Mouse (Mus musculus) yolk sac, embryonic 10.5 days (tissue): ENCODE measurements around the gene Slc28a3.

Source experiments
- DNase-seq: peaks from one replicate; pipeline ENCODE4 v3.0.0-alpha.2; 2017; ENCODE audit warnings: low spot score

Slc28a3 gene

DNA sequence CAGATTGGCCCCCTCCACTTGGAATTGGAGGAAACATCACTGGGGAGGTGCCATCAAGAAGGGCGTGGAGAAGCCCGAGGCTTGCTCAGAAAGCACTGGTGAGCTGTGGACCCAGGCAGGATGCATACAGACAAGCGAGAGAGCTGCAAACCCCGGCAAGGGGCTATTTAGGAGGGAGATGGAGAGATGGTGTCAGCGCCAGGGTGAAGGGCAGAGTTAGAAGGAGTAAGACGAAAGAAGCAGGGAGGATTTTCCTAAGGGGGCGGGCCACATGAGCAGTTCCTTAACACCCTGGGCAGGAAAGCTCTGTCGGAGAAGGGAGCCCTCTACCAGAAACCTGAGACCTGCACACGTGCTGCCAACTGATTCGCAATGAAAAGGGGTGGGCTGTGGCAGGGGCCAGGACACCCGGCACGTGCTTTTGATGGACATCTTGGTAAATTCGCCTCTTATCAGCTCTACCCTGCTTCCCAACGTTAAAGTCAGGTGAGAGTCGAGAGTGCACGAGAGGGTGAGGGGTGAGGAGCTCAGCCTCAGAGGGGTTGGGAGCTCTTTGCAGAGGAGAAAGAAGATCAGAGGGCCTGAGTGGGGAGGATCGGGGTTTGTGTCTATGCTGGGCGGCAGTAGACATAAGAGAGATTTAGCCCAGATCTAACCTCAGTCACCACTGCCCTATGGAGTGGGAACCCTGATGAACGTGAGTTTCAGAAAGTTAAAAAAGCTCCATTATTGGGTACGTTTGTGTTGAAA is 87.5 kb downstream of the Slc28a3 start:
- no peak for DNase-seq

DNA sequence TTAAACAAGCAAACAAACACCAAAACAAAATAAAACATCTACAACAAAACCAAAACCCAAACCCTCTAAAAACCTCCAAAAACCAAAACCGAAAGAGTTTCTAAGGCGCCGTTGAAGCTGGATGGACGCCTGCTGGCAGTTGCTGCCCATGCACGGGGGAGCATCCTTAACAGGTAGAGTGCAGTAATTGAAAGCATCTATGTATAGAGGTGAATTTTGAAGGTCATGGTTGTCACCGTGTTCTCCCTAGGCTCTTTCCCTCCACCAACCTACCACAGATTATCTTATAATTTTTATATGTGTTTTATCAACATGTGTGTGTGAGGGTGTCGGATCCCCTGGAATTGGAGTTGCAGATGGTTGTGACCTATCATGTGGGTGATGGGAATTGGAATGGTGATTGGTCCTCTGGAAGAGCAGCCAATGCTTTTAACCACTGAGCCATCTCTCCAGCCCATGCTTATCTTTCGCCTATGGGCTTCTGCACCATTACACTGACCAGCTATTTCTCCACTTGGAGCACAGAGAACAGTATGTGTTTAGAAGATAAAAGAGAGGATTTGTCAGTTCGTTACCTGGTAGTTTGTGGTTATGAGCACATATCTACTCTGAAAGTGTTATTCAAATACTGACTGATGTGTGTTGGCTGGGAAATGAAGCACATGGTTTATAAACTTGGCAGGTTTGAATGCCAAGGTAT is 89.2 kb downstream of the Slc28a3 start:
- DNase-seq, result no peak

DNA sequence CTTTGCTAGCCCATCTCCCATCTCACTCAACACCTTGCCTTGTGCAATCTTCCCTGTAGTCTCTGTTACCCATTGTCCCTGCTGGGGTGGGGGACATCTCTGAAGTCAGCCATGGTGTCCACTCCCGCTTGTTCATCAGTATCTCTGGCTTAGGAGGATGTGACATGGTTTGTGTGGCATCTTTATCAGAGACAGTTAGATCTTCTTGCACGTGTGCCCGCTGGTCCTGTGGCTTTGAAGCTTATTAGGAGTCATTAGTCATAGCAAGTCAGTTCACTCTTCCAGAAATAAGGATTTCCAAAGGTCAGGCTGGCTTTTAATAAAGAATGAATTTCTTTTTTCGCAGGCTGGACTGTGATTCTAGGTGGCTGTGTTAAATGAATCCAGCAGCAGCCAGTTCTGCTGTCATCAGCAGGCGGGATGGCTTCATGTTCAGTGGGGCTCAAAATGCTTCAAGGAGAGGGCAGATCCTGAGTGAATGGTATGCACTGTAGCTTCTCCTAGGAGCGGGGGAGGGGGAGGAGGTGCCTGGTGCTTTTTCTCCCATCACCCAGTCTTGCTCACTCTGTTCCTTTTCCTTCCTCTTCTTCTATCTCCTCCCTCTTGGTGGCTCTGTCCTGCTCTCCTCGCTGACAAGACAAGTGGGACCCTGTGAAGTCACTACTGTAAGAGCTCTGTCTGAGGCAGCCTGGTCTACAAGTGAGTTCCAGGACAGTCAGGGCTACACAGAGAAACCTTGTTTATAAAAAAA is 89.9 kb downstream of the Slc28a3 start:
- DNase-seq, result no peak

DNA sequence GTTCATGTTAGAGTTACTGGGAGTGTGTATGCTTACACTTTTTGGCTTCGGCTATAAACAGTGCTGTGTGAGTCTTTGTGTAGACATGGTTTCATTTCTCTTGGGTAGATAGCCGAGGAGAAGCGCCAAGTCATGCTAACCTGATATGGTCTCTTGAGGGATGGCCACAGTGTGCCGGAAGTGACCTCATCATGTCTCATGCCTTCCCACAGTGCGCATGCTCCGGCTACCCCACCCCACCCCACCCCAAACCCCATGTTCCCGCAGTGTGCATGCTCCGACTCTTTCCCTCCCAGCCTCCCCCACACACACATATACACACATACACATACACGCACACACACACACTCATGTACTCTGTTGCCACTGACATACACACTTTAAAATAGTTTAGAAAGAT is 90.6 kb downstream of the Slc28a3 start:
- DNase-seq, result no peak

DNA sequence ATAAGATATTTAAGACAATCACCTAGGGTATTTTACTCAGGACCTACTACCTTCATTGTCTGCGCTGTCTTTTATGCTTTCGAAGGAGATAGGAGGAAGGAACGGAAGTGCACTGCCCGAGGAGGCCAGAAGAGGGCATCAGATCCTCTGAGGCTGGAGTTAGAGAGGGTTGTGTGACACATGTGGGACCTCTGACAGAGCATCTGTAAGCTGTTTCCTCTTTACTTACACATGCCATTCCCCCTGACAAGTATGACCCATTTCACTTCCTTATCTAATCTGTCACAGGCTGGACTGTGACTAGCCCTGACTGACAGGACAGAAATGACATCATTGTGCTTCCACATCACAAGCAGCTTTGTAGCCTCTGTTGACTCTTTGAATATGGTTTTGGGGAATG is 94.4 kb downstream of the Slc28a3 start:
- DNase-seq, result no peak

DNA sequence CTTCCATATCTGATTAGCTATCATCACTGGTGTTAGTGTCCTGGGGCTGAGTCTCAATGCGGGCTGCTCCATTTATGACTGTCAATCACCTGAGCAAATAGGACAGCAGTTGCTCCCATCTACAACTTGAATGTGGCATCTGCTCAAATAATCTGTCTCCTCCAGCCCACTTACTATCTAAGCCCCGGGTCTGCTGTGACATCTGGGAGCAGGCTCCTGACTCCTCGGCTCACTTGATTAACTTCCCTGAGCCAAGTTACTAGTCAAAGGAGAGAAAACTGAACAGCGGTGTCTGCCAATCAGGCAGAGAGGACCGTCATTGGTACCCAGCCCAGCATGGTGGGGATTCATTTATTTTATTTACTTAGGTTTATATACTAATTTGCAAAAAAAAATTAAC is 95.0 kb downstream of the Slc28a3 start:
- DNase-seq, result no peak

DNA sequence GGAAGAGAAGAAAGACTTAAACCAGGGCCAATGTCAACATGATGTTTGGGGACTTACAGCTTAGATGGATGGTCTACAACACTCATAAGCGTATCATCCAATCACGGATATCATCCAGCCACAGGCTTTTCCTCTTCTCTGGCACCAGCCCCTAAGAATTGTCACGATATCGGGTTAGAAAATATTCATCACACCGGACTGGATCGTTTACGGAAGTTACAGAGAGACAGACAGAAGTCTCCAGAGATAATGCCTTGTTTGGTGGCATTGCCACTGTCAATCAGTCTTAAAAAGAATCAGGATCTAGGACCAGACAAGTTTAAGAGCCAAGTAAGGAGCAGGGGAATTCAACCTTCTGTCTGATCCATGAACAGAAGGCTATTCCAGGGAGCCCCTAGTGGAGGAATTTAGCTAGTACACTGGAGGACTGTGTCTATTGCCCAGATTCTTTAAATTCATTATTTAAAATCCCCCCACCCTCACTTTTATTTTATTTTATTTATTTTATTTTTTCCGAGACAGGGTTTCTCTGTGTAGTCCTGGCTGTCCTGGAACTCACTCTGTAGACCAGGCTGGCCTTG is 96.4 kb downstream of the Slc28a3 start:
- no peak for DNase-seq

DNA sequence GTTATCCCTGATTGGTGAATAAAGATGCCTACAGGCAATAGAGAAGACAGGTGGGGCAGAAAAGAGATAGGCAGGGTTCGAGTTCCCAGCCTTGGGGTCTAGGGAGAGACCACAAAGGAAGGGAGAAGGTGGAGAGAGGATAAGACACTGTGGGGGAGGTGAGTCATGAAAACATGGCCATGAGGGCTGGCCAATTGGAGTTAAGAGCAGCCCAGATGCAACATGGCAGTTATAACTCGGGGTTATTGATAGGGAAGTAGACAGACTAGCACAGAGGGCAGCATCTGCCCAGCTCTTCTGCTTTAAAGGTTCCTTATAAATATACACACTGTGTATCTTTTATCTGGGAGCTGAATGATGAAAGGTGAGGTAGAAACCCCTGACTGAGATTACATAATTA is 98.8 kb downstream of the Slc28a3 start:
- DNase-seq, result no peak

DNA sequence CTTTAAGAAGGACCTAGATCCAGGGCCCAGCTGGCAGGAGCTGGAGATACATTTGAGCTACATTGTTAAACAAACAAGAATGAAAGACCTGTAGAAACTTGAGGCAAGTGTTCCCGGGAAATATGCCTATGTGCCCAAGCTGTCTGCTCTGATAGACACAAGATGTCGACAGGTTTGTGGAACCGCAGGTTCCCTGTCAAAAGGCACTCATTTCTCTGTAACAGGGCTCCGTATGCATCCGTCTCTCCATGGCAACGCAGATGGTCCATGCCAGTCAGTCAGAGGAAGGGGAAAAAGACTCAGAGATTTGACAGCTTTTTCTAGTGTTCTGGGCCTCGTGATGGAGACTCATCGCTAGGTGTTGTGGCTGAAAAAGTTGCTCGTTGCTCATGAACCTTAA is 99.4 kb downstream of the Slc28a3 start:
- no peak for DNase-seq

DNA sequence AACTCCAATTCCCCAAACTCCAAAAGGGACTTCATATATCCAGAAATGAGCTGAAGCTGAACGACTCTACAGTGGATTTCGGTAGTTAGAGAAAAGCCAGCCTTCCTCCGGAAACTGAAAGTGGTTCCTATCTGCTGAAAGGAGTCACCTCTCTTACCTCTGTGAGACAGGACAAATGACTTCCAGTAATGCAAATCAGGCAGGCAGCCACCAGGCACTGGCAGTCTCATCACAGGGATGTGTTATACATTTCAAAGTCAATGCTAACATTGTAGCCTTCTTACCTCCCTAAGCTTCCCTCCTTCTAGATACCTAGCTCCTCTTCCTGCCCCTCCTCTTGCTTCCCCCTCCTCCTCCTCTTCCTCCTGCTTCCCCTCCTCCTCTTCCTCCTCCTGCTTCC is 101.4 kb downstream of the Slc28a3 start:
- no peak for DNase-seq

DNA sequence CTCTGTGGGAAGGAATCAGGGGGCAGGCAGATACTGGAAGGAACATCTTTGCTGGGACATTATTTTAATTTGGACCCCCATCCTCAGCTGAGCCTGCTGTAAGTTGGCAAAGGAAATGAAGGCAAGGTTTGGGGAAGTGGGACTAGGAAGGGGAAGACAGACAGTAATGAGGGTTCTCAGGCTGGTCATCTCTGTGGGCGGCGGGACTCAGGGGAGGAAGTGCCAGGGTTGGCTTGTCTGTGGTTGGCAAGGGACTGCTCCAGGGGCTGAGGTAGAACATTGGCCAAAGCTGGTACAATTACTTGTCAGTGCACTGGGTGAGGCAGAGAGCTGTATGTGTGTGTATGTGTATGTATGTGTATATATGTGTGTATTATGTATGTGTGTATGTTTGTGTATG is 107.1 kb downstream of the Slc28a3 start:
- no peak for DNase-seq

DNA sequence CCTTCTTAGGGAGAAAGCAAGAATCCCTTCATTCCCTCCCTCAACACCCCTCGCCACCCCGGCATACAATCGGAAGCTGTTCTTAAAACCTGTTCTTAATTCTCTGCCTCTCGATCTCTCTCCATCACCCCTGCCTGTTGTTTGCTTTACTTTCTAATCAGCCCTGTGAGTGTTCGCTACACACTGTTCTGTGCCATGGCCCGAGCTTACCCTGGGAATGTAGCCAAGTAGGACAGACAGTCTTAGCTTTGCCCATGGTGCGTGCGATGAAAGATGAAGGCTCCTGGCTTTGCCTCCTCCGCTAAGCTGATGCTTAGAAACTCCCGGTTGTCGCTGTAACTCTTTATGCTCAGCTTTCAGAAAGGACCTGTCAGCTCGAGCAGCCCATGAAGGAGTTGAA is 112.9 kb downstream of the Slc28a3 start:
- no peak for DNase-seq
